Mouse (Mus musculus) testis, postnatal 14 days (tissue): ENCODE results near the gene Mgat5.

Experiments used
- DNase-seq: peaks from one replicate; pipeline ENCODE4 v3.0.0; 2021; ENCODE audit warnings: low spot score

Mgat5 gene

DNA sequence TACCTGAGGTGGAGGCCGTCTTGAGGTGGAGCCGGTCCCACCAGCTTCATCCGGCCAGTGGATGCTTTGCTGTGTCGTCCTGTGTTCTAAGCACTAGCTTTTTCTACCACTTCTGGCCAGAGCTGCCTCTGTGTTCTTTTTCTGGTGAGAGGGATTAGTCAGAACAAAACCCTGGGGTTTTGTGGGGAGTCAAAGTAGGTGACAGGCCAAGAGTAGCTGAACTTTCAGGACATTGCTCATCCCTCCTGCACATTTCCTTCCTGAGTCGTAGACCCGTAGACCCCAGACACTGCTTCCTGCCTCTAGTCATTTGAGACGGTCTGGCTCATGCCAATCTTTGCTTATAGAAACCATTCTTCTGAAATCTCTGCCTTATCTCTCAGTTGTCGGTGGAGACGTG, 140.1 kb downstream of the Mgat5 start:
- no peak for DNase-seq

DNA sequence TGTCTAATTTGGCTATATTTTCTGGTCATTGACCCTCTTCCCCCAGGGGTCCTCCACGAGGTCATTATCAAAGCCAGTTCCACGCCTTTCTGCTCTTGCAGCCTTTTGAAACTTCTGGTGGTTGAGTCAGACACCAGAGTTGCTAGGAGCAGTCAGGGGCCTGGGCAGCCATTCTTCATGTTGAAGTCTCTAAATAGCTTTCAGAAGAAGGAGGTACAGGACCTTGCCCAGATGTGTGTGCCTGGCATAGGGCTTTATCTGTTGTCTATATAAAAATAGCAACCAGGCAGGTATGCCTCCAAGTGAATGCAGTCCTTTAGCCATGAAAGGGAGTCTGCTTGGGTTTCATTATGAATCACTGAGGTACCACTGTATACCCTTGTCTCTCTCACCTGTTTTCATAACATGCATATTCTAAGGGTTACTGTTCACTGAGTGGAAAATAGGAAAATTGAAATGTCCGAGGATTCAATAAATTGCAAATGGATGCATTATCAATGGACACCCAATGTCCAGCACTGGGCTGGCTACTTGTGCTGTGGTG, 141.9 kb downstream of the Mgat5 start:
- no peak for DNase-seq

DNA sequence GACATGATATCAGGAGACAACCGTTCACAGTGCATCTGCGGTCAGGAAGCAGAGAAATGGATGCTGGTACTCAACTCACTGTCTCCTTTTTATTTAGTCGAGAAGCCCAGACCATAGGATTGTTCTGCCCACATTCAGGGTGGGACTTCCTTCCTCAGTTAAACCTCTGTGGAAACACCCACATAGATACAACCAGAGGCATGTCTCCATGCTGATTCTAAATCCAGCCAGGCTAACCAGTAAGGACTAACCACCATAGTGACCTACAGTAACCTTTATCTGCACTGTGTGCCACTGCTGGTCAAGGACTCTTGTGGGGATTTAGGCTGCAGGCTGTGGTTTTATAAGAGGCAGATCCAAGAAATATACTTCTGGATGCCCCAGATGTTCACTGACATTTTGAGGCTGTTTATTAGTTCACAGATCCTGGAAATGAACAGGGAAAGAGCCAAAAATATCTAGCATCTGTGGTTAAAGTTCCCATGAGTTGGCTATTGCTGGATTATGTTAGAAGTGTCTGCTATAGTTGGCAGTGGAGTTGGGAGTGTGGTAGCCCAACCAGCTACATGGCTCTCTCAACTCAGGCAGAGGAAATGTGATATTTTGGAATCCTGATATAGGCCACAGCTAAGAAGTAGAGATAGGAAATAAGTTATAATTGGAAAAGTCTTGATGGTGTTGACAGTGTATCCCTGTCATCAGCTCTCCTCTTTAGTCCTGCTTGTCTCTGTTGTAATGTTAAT, 143.2 kb downstream of the Mgat5 start:
- DNase-seq: no peak

DNA sequence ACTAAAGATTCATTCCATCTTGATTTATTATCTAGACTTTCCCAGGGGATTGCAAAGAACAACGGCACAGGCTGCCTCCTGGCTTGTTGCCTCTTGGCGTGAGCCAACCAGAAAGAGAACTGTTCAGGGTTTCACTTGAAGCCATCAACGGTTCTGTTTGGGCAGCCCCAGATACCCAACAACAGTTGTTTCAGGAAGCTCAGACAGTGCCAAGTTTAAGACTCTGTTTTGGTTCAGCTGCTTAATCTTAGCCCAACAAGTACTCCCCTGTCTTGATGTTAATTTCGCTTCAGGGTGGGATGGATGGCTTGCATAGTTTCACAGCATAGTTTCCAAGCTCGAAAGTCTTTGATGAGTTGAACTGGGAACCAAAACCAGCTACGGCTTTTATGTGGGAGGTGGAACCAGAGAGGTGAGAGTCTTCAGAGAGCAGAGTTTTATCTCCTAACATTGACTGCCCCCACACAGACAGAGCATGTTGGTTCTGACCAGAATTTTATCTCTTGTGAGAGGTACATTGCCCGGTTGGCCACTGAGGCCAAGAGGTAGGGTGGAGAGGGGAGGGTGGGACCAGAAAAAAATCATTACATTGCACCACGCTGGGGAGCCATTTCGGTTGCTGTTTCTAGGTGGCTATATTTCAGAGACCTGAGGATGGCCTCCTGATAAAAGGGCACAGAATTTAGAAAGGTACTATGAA, 144.0 kb downstream of the Mgat5 start:
- no peak for DNase-seq

- no peak for DNase-seq
These were observed 146.7 kb downstream of the Mgat5 start for GRCm38 (mm10) chr1:127351380-127352057.

DNA sequence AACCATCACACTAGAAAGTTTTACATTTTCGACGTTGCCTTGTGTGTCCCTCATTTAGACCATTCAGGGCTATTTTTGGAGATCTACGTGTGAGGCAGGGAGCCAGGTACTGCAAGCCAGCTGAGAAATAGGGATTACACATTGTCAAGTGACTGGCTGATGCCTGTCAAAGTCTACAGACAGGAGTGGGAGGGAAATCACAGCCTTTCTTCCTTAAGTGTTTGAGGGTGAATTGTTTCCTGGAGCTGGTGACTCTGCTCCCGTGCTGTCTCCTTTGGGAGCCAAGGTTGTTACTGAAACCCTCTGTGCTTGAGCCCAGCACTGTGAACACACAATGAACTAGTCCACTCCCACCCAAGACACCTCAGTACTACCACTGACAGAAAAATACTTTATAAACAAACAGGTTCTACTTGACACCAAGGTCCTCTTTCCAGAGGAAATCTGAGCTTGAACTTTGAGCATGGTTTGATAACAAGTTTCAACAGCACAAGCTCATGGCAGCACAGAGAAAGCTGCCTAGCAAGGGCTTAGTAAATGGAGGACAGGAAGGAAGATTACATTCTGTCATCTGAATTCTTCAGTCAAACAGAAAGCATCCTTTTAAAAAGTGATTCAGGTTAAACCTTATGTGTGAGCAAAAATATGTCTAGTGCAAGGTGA, 147.4 kb downstream of the Mgat5 start:
- no peak for DNase-seq

DNA sequence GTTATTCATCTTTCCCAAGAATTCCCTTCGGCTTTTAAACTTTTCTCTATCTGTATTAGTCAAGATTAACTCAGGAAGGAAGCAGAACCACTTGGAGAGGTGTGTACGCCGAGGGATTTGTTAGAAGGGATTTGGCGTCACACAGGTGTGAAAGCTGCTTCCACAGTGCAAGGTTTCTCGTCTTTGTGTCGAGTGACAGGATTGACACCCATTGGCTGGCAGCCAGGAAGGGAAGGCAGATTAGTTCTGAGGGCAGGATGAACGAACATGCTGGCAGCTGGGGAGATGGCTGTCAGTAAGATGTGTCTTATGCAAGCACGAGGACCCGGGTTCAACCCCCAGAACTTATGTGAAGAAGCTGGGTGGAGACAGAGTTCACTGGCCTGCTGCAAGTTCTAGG, 148.6 kb downstream of the Mgat5 start:
- no peak for DNase-seq

GRCm38 (mm10) chr1:127354152-127354551, 149.3 kb downstream of the Mgat5 start:
- no peak for DNase-seq

- no peak for DNase-seq
These were observed 150.2 kb downstream of the Mgat5 start for GRCm38 (mm10) chr1:127355034-127355433.

GRCm38 (mm10) chr1:127363638-127364037, 158.8 kb downstream of the Mgat5 start:
- no peak for DNase-seq

- no peak for DNase-seq
These were observed 160.9 kb downstream of the Mgat5 start for GRCm38 (mm10) chr1:127365706-127366105.

DNA sequence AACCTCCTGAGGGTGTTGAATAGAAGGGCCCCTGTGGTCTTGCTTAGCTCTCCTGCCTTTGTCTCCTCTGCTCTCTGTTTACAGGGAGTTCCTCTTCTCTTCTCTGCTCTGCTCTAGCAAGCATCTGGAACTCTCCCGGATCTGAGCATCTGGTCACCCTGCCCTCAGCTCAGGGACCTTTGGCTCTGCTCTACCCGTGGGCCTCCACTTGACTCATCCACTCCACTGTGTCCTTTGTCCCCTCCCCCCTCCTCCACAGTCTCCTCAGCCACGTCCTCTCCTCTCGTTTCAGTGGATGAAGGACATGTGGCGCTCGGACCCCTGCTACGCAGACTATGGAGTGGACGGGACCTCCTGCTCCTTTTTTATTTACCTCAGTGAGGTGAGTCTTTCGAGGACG, 161.3 kb downstream of the Mgat5 start:
- no peak for DNase-seq

GRCm38 (mm10) chr1:127368513-127368912, 163.7 kb downstream of the Mgat5 start:
- no peak for DNase-seq

DNA sequence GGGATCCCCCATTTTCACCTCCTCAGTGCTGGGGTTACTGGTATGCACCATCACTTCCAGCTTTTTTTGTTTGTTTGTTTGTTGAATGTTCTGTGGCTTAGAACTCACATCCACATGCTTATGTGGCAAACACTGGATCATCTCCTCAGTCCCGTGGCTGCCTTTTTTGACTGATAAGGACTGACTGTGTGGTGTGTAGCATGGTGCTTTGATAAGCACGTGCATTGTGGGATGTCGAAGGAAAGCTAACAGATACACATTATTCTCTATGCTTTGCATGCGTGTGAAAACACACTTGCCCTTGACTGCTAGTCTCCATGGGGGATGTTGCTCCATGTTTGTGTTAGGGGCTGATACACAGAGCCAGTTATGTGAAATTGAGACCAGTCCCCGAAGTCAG, 164.7 kb downstream of the Mgat5 start:
- DNase-seq: no peak

- DNase-seq: no peak
These were observed 167.3 kb downstream of the Mgat5 start for GRCm38 (mm10) chr1:127372096-127372495.

GRCm38 (mm10) chr1:127373559-127373958, 168.7 kb downstream of the Mgat5 start:
- DNase-seq: no peak

DNA sequence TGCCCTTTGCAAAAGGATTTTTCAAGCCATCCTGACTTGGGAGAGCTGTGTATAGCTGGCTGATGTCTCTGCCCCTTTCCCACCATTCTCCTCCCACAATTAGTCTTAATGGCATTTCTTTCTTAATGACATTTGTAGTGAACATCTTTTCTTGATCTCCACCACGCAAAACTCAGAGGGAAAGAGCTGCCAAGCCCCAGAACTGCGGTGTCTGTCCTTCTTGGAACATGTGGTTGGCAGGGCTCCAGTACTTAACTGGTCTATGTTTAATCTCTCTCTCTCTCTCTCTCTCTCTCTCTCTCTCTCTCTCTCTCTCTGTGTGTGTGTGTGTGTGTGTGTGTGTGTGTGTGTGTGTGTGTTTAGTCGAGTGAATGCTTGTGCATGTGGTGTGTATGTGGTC, 169.3 kb downstream of the Mgat5 start:
- no peak for DNase-seq

DNA sequence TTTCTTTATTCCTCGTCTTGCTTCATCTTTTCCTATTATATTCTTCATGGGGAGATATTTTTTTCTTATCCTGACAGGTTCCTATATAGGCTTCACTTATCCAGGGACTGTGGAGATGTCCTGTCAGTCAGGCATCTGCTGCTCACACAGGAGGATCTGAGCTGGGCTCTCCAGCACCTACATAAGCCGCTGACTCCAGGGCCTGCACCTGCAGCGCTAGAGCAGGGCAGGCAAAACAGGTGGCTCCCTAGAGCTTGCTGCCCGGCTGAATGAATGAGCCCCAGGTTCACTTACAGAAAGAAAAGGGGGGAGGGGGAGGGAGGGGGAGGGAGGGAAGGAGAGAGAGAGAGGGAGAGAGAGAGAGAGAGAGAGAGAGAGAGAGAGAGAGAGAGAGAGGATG, 175.3 kb downstream of the Mgat5 start:
- no peak for DNase-seq

- DNase-seq: no peak
These were observed 176.1 kb downstream of the Mgat5 start for GRCm38 (mm10) chr1:127380749-127381501.

DNA sequence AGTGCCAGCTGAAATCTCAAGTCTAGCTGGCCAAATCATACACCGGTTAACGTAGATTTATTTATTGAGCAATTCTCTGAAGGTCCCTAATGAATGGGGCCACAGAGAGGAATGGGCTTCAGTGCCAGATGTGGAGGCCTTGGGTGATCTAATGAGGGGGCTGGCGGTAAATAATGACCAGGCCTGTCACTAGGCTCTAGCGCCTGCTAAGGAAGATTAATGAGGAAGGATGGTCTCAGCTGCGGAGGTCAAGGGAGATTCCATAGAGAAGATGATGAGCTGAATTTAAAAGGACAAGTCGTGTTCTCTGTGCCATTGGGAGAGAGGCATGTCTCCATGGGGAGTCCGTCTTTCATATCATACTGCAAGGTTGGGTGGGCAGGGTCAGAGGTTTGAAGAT, 178.3 kb downstream of the Mgat5 start:
- DNase-seq: no peak

- DNase-seq: no peak
These were observed 182.4 kb downstream of the Mgat5 start for GRCm38 (mm10) chr1:127387226-127387625.

GRCm38 (mm10) chr1:127387661-127388060, 182.8 kb downstream of the Mgat5 start:
- DNase-seq: no peak
